Mouse (Mus musculus): ENCODE data around the gene Ccdc177. TPM values are rescaled to one million over a fixed set of nuclear protein-coding genes. Genes with fewer than 3 reads are reported as not detected.

The Ccdc177 gene
- polyA plus RNA-seq (2017; shearing (Covaris generic)) = not detected

DNA sequence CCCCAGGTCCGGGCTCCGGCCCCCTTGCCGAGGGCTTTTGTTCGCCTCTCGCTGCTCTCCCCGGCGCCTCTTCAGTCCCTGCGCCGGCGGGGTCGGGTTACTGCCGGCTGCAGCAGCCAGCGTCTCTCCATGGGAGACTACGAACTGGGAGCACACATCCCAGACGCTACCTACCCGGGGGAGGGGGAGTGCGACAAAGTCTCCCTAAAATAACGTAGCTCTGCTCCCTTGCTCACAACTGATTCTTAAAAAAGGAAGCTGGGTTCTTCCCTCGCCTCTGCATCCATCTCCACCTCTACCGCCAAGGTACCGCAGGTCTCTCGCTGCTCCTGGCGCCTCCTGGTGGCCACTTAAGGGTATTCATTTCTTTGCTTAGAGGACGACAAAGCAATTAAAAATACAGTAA, at the start of gene Ccdc177:
Gene Ccdc177 (minus strand): TSS at position 292 of the 406 bp plus-strand sequence.

GRCm38 (mm10) chr12:80789849-80790694, 29.6 kb upstream of the Ccdc177 start, which contains the start of gene Susd6:
TSS of gene Susd6 (plus strand) at chr12:80790510.

Other genes with a start within 250 kb of the Ccdc177 start
- not detected for gene Galnt16, start 242.4 kb downstream of the Ccdc177 start, polyA plus RNA-seq (2017; shearing (Covaris generic))
- 38.7 TPM for gene Slc39a9, start 116.8 kb downstream of the Ccdc177 start, polyA plus RNA-seq (2017; shearing (Covaris generic))
- 75.8 TPM for gene Erh, start 116.3 kb downstream of the Ccdc177 start, polyA plus RNA-seq (2017; shearing (Covaris generic))
- gene Plekhd1, start 68.1 kb downstream of the Ccdc177 start, polyA plus RNA-seq (2017; shearing (Covaris generic)) = 0.24 TPM
- gene Susd6, start 29.8 kb upstream of the Ccdc177 start, polyA plus RNA-seq (2017; shearing (Covaris generic)) = 39.4 TPM
- 953 TPM for gene Srsf5, start 184.8 kb upstream of the Ccdc177 start, polyA plus RNA-seq (2017; shearing (Covaris generic))
- gene Slc10a1, start 208.0 kb upstream of the Ccdc177 start, polyA plus RNA-seq (2017; shearing (Covaris generic)) = 0.41 TPM

Data from inflammation-experienced regulatory T-cells, adult 16 weeks (primary cell).